Mouse (Mus musculus): ENCODE data around the gene Frem2.

DNA sequence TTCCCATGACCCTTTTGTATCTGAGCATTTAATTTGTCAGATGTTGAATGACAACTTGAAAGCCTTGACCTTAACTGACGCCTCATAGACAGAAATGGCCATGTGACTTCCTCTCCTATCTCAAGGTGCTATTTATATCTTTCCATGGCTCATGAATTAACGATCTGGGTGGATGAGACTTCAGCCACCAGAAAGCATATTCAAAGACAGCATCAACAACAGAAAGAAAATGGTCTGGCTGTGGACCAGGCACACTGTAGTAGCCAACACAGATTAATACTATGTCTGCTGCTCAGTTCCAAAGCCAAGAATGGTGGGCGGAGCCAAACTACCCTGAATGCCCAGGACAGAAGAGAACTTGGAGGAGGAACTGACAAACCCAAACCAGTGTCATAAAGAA is 21.2 kb downstream of the Frem2 start:
- TF ChIP-seq CTCF (IDR thresholded peaks at IDR 0.05; ENCODE audit: low read depth) = no peak
- no peak for TF ChIP-seq EP300 (IDR thresholded peaks at IDR 0.05; ENCODE audit: low read depth)

All from liver, postnatal 0 days (tissue).